Mouse (Mus musculus): ENCODE measurements at regions not wholly inside any gene's neighbourhood (a gene's known extent, or its start where the extent isn't known, plus 50 kb on each side); places are given as distances from the start of the nearest gene placed in this dataset.
A peak's percentile ranks its signal among the peaks of the same experiment; 100 is the strongest.

DNA sequence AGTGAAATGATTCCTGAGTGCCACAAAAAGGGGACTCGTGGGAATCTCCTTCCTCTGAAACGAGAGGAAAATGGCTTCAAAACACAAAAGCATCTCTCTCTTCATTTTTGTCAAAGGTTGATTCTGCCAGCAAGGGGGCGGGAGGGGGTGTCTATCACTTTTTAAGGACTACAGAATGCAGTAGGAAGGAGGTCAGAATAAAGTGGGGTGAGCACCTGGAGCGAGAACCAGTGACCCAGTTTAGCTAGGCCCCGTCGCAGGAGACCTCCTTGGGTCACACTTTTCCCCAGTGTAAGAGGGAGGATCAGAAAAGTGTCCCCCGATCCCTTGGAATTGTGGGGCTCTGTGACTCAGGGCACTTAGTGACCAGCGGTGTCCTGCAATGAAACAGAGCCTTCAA is 133.1 kb downstream of the Tgfb2 start:
- no peak for DNase-seq (ENCODE audit: extremely low spot score in 1 of 2, low spot score in 1 of 2)

DNA sequence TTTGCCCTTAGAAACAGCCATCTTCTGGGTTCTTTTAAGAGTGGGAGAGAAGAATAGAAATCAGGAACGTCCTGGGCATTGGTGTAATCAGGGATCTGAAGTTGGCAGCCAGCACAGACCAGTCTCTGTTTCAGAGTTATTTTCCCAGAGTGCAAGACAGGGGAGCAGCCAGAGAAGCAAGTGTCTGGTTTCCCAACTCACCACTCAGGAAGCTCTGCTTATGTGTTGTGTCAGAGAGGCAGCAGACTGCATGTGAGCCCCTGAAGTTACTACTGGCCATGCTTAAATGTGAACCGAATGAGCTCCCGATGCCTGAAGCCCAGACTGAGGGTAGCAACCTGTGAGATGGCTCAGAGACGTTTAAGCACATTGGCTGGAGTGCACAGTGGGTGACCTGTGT is 133.7 kb downstream of the Tgfb2 start:
- DNase-seq (ENCODE audit: extremely low spot score in 1 of 2, low spot score in 1 of 2): no peak

DNA sequence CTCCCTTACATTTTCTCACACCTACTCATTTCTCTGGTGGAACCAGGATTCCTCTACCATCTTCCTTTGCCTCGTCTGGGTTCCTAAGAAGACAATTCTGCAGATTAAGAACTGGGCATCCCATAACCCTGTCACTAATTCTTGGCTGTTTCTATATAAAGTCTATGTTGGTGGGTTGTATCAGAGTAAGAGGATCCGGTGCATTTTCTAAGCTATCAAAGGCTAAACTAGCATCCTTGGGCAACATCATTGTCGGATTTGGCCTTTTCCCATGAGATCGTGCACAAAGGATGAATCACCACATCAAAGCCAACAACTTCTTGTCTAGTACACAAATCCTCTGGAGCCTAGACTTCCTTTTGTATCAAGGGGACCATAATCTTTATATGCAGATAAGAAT is 137.3 kb downstream of the Tgfb2 start:
- no peak for DNase-seq (ENCODE audit: extremely low spot score in 1 of 2, low spot score in 1 of 2)

DNA sequence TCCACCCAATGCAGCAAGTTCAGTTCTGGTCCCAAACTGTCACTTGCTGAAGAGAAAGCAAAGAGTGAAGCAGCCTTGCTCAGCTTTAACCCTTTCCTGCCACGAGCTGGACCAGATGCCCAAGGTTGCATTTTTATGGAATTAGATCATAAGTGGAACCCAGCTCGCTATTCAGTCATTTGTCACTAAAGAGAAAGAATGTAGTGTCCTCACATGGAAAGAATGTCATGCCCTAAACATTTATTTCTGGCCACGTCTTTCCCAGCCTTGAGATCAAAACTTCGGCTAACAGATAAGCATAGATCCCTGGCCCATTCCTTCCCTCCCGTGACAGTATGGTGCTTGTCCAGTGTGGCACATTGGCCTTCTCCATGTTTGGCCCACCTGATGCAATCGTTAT is 137.7 kb downstream of the Tgfb2 start:
- no peak for DNase-seq (ENCODE audit: extremely low spot score in 1 of 2, low spot score in 1 of 2)

DNA sequence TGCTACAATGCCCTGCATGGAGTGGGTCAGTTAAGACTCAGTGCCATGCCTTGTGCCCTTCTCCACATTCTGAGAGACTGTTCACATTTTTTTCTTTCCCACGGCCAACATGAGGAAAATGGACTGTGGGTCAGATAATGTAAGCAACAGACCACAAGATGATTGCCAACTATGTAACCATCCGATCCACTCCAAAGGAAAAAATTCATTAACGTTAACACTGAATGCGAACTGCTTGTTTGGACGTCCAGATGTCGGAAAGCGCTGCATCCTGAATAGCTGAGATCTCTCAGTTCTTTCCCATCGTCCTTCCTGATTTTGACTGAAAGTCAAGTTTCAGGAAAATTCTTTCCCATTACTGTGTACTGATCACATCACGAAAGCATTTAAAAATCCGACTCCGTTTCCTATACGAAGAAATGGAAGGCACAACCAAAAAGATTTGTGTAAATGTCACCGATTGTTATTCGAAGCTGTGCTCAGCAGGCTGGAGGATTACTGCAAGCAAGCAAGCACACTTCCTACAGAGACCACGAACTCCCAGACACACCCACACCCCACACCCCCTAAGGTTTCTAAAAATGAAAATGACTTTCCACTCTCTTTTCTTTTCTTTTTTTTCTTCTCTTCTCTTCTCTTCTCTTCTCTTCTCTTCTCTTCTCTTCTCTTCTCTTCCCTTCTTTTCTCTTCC is 138.5 kb downstream of the Tgfb2 start:
- DNase-seq (ENCODE audit: extremely low spot score in 1 of 2, low spot score in 1 of 2): no peak

DNA sequence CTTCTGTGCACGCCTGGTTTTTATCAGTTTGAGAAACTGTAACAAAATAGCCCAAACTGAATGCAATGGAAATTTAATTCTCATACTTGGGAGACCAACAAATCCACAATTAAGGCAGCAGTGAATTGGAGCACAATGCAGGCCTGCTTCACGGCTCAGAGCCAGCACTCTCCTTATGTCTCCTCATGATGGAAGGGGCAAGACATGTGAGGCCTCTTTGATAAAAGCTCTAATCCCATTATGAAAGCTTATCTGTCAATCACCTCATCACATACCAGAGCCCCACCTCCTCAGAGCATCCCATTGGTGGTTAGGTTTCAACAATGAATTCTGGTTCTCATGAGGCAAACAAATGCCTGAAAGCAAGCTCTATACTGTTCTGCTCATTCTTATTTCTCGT is 143.8 kb downstream of the Tgfb2 start:
- no peak for DNase-seq (ENCODE audit: extremely low spot score in 1 of 2, low spot score in 1 of 2)

DNA sequence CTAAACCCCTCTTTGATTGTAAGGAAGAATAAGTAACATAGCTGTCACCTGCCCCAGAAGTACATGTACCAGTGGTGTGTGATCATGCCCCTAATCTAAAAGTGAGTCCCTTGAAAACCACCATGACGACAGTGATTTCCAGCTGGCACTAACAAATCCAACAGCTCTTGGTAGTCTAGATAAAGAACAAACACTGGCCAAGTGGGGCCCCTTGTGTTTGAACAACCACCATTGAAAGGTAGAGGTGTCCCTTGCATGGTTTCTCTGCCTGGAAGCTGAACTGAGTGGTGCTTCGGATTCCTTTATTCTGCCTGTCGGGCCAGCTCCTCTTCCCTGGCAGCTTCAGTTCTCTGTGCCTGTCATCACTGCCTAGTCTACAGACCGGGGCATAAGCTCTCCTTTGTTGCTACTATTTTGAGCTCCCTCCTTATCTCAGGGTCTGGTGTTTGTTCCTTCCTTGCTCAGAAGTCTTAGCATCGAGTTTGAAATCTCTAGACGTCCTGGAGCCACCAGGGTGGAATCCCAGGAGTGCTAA is 150.3 kb downstream of the Tgfb2 start:
- no peak for DNase-seq (ENCODE audit: extremely low spot score in 1 of 2, low spot score in 1 of 2)

DNA sequence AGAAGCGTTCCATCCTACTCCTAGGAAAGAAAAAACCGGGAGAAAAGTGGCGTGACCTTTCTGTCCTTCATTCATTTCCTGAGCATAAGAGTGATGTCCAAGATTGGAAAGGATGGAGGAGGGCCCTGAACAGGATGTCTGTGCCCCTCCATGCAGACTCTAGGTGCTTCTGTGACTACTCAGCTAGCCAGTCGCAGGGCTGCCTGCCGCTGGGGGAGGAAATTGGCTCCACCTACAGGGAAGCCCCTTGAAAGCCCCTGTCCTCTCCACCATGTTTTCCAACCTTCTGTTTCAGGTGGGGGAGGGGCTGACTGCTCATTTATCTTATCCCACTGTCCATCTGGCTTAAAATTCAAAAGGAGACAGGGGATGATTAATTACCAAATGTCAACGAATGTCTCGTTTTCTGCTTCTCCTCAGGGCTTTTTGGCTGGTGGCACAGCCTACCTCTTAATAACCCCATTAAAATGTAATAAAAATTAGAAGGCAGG is 151.2 kb downstream of the Tgfb2 start:
- DNase-seq (ENCODE audit: extremely low spot score in 1 of 2, low spot score in 1 of 2): no peak

DNA sequence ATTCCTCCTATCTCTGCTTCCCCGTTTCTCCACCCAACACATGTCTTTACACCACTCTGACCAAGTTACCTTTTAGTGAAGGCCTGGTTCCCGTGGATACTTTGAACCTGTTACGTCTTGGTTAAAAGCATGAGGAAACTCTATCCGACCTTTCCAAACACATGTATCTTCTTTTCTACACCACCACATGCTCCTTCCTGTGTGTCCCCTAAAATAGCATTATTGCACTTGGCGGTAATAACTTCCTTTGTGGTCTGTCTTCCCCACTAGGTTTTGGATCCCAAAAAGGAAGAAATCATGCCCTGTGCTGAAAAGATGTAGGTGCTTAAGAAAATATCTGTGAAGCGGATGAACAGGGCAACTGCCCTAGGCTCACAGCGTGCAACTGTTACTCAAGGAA is 153.1 kb downstream of the Tgfb2 start:
- DNase-seq (ENCODE audit: extremely low spot score in 1 of 2, low spot score in 1 of 2): no peak

DNA sequence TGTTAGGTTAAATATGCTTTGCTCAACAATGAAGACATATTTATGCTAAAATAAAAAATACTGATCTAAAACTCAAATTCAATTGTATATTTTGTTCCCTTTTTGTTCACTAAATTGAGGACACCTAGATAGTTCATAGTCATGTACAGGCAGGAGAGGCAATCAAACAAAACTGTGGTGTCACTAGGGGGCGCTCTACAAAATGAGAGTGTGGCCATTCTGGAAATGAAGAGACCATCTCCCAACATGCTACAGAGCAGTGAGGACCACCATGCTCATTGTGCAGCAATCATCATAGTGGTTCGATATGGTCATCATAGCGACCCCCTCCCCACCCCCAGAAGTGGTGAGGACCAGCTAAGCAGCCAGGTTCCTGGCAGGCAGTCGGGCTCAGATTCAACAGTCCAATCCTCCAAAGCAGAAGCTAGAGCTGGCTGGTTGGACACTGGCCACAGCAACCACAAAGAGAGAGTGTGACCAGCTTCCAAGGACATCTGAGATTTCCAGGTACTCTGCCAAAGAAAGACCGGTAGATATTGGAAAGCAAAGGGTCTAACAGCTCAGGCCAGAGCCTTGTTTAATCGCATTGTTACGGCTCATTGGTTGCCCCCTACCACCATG is 155.4 kb downstream of the Tgfb2 start:
- peak in 1 of 2 experiments; percentile 25 for DNase-seq (ENCODE audit: extremely low spot score in 1 of 2, low spot score in 1 of 2)

DNA sequence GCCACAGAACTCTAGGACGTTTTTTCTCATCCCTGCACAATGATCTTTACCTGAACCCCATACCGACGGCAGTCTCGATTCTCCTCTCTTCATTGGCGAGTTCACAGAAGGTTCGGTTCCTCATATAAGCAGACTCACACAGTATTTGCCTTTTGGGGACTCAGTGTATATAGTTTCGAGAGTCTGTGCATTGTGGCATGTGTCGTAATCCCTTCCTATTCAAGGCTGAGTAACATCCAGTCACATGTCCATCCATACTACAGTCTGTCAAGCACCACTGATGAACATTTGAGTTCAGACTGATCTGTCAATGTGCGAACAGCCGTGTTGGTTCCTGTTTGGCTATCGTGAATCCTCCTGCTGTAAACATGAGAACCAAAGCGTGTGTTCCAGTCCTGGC is 156.6 kb downstream of the Tgfb2 start:
- no peak for DNase-seq (ENCODE audit: extremely low spot score in 1 of 2, low spot score in 1 of 2)

DNA sequence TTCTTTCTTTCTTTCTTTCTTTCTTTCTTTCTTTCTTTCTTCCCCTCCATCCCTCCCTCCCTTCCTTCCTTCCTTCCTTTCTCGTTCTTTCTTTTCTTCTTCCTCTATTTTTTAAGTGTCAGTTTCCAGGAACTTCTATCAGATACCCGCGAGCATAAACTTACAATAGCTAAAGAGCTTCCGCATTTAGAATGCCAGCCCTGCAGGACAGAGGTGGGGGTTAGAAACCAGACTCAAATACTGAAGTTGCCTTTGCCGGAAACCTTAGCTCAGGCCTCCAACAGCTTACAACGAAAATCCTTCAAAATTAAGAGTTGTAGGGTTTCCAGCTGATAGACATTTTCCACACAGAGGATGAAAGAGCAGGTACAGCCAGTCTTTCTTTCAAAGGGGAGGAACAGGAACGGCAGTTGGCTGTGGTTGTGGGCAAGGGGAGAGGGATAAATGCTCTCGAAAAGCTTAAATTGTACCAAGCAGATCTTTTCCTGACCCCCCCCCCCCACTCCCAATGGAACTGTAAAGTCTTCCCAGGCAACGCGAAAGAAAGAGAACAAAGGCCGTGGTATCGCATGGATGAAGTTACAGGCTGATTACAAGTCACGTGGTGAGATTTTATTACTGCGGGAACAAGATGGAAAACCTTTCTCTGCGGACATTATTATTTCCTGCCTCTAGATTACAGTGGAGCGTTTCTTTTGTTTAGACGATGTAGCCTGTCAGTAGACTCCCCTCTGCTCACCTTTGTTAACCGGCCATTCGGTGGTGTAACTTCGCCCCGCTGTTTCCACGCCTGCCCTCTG is 159.2 kb downstream of the Tgfb2 start:
- DNase-seq (ENCODE audit: extremely low spot score in 1 of 2, low spot score in 1 of 2): no peak

DNA sequence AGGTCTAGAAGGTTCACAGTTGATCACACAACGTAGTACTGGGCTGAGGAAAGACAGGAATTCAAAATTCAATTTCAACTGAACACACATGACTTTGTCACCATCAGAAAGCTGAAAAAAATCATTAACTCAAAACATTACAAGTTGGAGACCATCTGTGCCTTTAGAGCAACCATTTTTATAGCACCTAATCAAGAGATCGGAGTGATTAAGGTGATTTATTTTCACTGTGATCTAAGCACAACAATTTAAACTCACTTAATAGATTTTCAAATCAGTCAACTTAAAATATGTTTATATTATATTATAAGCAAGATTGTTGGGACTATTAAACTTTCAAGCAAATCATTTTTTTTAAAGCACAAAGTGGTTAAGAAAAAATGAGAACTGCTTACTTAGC is 165.7 kb downstream of the Tgfb2 start:
- DNase-seq (ENCODE audit: extremely low spot score in 1 of 2, low spot score in 1 of 2): no peak

DNA sequence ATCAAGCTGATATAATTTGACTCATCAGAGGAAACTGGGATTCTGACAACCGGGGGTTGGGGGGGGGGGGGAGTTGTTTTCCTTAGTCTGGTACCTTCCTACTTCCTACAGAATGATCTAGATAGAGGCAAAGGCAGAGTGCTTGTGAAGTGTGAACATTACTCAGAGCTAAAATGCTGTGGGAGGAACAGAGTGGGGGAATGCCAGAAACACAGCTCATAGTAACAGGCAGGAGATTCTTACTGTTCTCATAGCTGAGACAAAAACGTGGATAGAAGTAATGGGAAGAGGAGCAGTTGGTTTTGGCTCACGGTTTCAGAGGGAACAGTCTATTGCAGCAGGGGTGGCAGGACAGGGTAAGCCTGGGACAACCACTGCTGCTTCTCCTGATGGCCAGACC is 167.6 kb downstream of the Tgfb2 start:
- peak; percentile 50 to 68 for DNase-seq (ENCODE audit: extremely low spot score in 1 of 2, low spot score in 1 of 2)

DNA sequence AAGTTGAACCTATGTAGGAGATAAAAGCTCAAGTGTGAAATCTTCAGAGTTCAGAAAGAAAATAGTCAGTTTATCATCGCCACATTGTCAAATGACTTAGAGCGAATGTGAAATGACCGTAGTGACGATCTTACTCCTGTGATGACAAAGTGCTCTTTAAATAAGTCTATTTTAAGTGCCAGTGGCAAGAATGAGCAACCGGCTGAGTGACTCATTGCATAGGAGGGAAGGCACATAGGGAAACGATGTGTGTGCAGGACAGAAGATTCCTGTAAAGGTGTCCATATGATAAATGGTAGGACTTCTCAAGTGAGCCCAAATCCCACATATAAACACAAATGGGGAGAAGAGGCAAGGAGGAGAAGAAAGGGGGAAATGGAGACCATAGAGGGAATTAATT is 189.8 kb downstream of the Tgfb2 start:
- DNase-seq (ENCODE audit: extremely low spot score in 1 of 2, low spot score in 1 of 2): peak in 1 of 2 experiments; percentile 8

DNA sequence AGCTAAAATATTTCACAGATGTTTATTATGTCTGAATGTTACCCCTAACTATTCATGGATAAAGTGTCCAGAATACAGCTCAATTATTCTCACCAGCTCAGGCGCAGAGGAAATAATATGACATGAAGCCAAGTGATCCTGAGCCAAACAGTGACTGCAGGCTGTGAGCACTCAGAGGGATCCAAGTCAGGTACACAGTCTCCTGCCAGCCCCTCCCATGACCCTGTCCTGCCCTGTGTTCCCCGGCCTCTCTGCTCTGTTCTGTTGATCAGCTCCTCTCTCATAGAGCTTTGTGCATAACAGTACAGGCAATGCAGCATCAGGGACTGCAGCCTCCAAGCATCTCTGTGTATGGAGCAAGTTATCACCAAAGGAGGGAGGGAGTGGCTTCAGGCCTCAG is 190.7 kb downstream of the Tgfb2 start:
- no peak for DNase-seq (ENCODE audit: extremely low spot score in 1 of 2, low spot score in 1 of 2)

DNA sequence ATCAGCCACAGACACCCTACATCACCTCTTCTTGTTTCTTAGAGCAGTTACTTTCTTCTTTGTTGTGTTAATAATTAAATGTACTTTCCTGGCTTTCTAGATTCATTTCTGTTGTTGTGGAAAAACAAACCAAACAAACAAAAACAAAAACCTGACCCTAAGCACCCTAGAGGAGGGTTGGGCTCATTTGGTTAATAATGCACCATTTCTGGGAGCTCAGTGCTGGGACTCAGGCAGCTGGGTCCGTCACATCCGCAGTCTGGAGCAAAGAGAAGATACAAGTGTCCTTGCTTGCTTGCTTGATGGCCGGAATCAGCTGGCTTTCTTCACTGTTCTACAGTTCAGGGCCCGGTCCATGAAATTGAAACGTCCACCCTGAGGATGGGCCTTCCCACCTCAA is 191.9 kb downstream of the Tgfb2 start:
- DNase-seq (ENCODE audit: extremely low spot score in 1 of 2, low spot score in 1 of 2): no peak

DNA sequence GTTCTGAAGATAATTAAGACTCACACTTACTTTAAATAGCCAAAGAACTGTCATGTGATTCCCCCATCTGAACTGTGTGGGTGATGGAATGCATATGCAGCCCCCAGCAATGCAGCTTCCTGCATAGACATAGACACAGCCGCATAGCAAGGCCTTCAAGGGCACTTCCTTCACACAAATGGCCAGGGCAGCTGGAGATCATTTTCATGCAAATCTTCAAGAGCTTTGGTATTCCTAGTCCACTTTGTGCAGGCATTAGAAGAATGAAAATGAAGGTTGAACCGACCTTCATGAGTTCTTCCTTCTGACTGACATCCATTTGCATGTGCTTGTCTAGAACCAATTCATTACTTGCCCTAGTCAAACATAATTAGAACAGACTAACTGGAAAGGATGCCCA is 195.3 kb downstream of the Tgfb2 start:
- DNase-seq (ENCODE audit: extremely low spot score in 1 of 2, low spot score in 1 of 2): no peak

DNA sequence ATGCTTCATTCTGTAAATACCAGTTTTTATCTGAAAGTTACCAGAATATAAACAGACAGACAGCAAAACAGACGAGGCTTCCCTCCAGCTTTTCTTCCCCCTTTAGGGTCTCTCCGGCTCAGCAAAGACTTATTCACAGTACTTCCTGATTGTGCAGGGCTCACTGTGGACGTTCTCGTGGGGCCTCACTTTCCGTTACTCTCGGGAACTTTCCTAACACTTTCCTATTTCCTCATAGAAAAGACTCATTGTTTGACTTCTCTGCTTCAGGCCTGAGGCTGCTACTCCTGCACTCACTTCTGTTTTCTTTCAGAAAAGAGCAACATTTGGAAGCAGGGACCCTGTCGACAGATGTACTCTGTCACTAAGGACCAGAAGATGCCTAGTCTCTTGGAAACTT is 197.4 kb downstream of the Tgfb2 start:
- DNase-seq (ENCODE audit: extremely low spot score in 1 of 2, low spot score in 1 of 2): no peak

DNA sequence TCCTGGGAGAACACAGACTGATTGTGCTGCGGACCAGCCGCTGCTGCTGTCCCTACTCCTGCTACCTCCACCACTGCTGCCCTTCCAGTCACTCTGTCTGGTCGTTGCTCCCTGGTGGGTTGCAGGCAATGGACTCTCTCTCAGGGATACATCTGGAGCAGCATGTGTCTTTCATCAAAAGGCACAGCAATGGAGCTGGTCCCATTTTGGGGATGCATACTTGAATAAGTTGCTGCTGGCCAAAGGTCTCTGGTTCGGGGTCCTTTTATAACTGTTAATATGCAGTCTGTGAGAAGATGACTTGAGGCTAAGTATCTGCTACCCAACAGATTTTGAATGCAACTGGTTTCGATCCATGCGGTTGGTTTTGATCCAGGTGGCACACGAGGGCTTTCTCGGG is 197.8 kb downstream of the Tgfb2 start:
- no peak for DNase-seq (ENCODE audit: extremely low spot score in 1 of 2, low spot score in 1 of 2)

DNA sequence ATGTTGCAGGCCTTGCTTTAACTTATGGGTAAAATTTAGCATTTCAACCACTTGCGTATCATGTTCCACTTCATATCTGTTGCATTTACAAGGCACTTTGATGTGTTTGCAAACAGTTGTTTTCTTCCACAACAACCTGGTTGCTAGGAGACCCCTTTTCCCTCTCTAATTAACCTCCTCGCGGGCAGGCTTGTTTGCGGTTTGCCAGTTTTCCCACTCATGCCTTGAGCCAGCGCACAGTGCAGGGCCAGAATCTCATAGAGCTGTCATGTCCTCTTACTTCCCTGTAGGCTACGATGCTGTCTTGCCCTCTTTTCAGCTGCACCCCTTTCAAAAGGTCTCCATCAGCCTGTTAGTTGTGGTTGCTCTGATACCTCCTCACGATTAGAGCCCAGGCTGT is 199.3 kb downstream of the Tgfb2 start:
- no peak for DNase-seq (ENCODE audit: extremely low spot score in 1 of 2, low spot score in 1 of 2)

DNA sequence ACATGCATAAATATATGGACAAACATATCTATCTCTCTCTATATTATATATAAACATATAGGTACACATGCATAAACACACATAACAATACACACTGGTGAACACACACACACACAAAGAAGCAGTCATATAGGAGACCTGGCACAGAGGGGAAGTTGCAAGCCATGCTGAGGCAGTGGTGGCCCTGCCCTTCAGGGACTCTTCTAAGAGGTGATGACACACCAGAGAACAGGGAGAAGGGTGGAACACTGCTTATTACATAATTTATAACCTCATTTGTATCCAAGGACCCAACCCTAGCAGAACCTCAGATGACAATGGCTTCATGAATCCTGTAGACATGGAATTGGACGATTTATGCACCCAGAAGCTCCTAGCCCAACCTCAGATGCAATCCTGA is 199.9 kb downstream of the Tgfb2 start:
- no peak for DNase-seq (ENCODE audit: extremely low spot score in 1 of 2, low spot score in 1 of 2)

All from frontal cortex, adult 2 months (tissue).